Mouse (Mus musculus) CH12.LX (cell line): ENCODE measurements around the gene Hdac4. TPM values are rescaled to one million over a fixed set of nuclear protein-coding genes. Genes with fewer than 3 reads are reported as not detected.

Source experiments
- DNase-seq: peaks from one replicate; pipeline ENCODE4 v3.0.0-alpha.2; 2013; ENCODE audit errors: extremely low read depth
- H3K27ac ChIP-seq: 2 replicates; pipeline ENCODE4 v1.5.1; 2012; ENCODE audit warnings: low read depth, mild to moderate bottlenecking, control low read depth, moderate library complexity; ENCODE audit not compliant: insufficient read depth
- H3K27me3 ChIP-seq: replicated peaks from 2 replicates; pipeline ENCODE3; 2012; ENCODE audit warnings: inconsistent platforms
- H3K36me3 ChIP-seq, 2 experiments: replicated peaks in 1 of 2; 2 replicates each; pipeline versions ENCODE3 to v1.6.1; 2012; ENCODE audit warnings: inconsistent platforms in 1 of 2, low read length in 1 of 2, mild to moderate bottlenecking in 1 of 2, mixed read lengths in 1 of 2, moderate library complexity in 1 of 2; ENCODE audit not compliant: control insufficient read depth in 1 of 2, insufficient read depth in 1 of 2
- H3K4me1 ChIP-seq, 2 experiments: 2 replicates each; pipeline ENCODE4 v1.6.1; 2012; ENCODE audit warnings: inconsistent platforms in 1 of 2, moderate library complexity in 1 of 2; ENCODE audit not compliant: insufficient read depth in 2 of 2, control insufficient read depth in 1 of 2
- H3K4me2 ChIP-seq: 2 replicates; pipeline ENCODE4 v1.6.1; 2012; ENCODE audit warnings: low read depth, mild to moderate bottlenecking, control low read depth; ENCODE audit not compliant: poor library complexity, insufficient read depth, severe bottlenecking
- H3K4me3 ChIP-seq, 3 experiments: fragments of 150-350 bp in 1 of 3; sonication (generic) in 1 of 3; replicated peaks in 1 of 3; 2 replicates each; pipeline versions ENCODE3 to v1.5.1; 2011 to 2012; ENCODE audit warnings: low read depth in 2 of 3, low read length in 2 of 3, mild to moderate bottlenecking in 2 of 3, moderate library complexity in 2 of 3, control low read depth in 1 of 3, improper control_type of control experiment in 1 of 3, inconsistent platforms in 1 of 3, mixed read lengths in 1 of 3; ENCODE audit not compliant: poor library complexity in 1 of 3
- H3K79me2 ChIP-seq: replicated peaks from 2 replicates; pipeline ENCODE4 v1.6.1; 2012; ENCODE audit warnings: mild to moderate bottlenecking, moderate library complexity; ENCODE audit not compliant: control insufficient read depth, poor library complexity, insufficient read depth, severe bottlenecking; ENCODE audit errors: extremely low read depth
- H3K9ac ChIP-seq: 2 replicates; pipeline ENCODE4 v1.6.1; 2012; ENCODE audit warnings: low read depth, mild to moderate bottlenecking, control low read depth, moderate library complexity; ENCODE audit not compliant: insufficient read depth
- H3K9me3 ChIP-seq: replicated peaks from 2 replicates; pipeline ENCODE3; 2012; ENCODE audit warnings: low read length, inconsistent platforms, mixed read lengths
- E2F4 ChIP-seq: IDR thresholded peaks from 2 replicates; pipeline ENCODE4 v1.6.1; 2011; ENCODE audit warnings: low read depth, low read length, improper control_type of control experiment; ENCODE audit not compliant: insufficient replicate concordance
- ELF1 ChIP-seq: IDR thresholded peaks from 2 replicates; pipeline ENCODE4 v1.6.1; 2014; ENCODE audit warnings: low read depth, mild to moderate bottlenecking, inconsistent platforms, low read length, improper control_type of control experiment
- GABPA ChIP-seq: IDR thresholded peaks from 2 replicates; pipeline ENCODE4 v1.6.1; 2012; ENCODE audit warnings: low read depth, low read length, improper control_type of control experiment, inconsistent platforms; ENCODE audit not compliant: insufficient replicate concordance
- HCFC1 ChIP-seq: IDR thresholded peaks from 2 replicates; pipeline ENCODE4 v1.6.1; 2012; ENCODE audit warnings: low read depth, mild to moderate bottlenecking, inconsistent platforms, low read length, improper control_type of control experiment
- JUN ChIP-seq: IDR thresholded peaks from 2 replicates; pipeline ENCODE4 v1.6.1; 2011; ENCODE audit warnings: low read depth, mild to moderate bottlenecking, low read length, improper control_type of control experiment, moderate library complexity; ENCODE audit not compliant: insufficient read depth
- JUND ChIP-seq: conservative IDR thresholded peaks from 2 replicates; pipeline ENCODE4 v1.6.1; 2011; ENCODE audit warnings: low read depth, low read length, improper control_type of control experiment
- KAT2A ChIP-seq: IDR thresholded peaks from 2 replicates; pipeline ENCODE4 v1.6.1; 2012; ENCODE audit warnings: low read length, improper control_type of control experiment, inconsistent platforms; ENCODE audit not compliant: insufficient replicate concordance
- MAFK ChIP-seq: IDR thresholded peaks from 2 replicates; pipeline ENCODE4 v1.6.1; 2011; ENCODE audit warnings: low read length, improper control_type of control experiment; ENCODE audit not compliant: insufficient replicate concordance
- MAX ChIP-seq: IDR thresholded peaks from 2 replicates; pipeline ENCODE4 v1.6.1; 2011; ENCODE audit warnings: low read length, improper control_type of control experiment
- MAZ ChIP-seq: IDR thresholded peaks from 2 replicates; pipeline ENCODE4 v1.6.1; 2012; ENCODE audit warnings: low read depth, mild to moderate bottlenecking, inconsistent platforms, low read length, improper control_type of control experiment, moderate library complexity
- MEF2A ChIP-seq: IDR thresholded peaks from 2 replicates; pipeline ENCODE4 v1.6.1; 2014; ENCODE audit warnings: low read depth, mild to moderate bottlenecking, inconsistent platforms, low read length, improper control_type of control experiment, borderline replicate concordance
- MXI1 ChIP-seq: IDR thresholded peaks from 2 replicates; pipeline ENCODE4 v1.6.1; 2011; ENCODE audit warnings: mild to moderate bottlenecking, low read depth, low read length, improper control_type of control experiment
- MYC ChIP-seq: IDR thresholded peaks from 2 replicates; pipeline ENCODE4 v1.6.1; 2011; ENCODE audit warnings: low read depth, mild to moderate bottlenecking, improper control_type of control experiment, low read length
- NRF1 ChIP-seq: IDR thresholded peaks from 2 replicates; pipeline ENCODE4 v1.6.1; 2014; ENCODE audit warnings: low read depth, mild to moderate bottlenecking, inconsistent platforms, low read length, improper control_type of control experiment, moderate library complexity
- POLR2A ChIP-seq: IDR thresholded peaks from 2 replicates; pipeline ENCODE4 v1.6.1; 2011; ENCODE audit warnings: low read depth, mild to moderate bottlenecking, improper control_type of control experiment, low read length
- POLR2AphosphoS2 ChIP-seq: IDR thresholded peaks from 2 replicates; pipeline ENCODE4 v1.6.1; 2011; ENCODE audit warnings: low read depth, low read length, improper control_type of control experiment
- RAD21 ChIP-seq: IDR thresholded peaks from 2 replicates; pipeline ENCODE4 v1.6.1; 2011; ENCODE audit warnings: low read depth, mild to moderate bottlenecking, low read length, improper control_type of control experiment, moderate library complexity
- SIN3A ChIP-seq: IDR thresholded peaks from 2 replicates; pipeline ENCODE4 v1.6.1; 2012; ENCODE audit warnings: low read length, improper control_type of control experiment, inconsistent platforms
- SMC3 ChIP-seq: IDR thresholded peaks from 2 replicates; pipeline ENCODE4 v1.6.1; 2011; ENCODE audit warnings: low read depth, low read length, improper control_type of control experiment
- TCF12 ChIP-seq: IDR thresholded peaks from 2 replicates; pipeline ENCODE4 v1.6.1; 2014; ENCODE audit warnings: low read depth, mild to moderate bottlenecking, inconsistent platforms, low read length, improper control_type of control experiment
- ZC3H11A ChIP-seq: IDR thresholded peaks from 2 replicates; pipeline ENCODE4 v1.6.1; 2012; ENCODE audit warnings: low read depth, mild to moderate bottlenecking, inconsistent platforms, low read length, improper control_type of control experiment
- ZKSCAN1 ChIP-seq: IDR thresholded peaks from 2 replicates; pipeline ENCODE4 v1.6.1; 2012; ENCODE audit warnings: low read depth, inconsistent platforms, low read length, improper control_type of control experiment, borderline replicate concordance
- dilution Hi-C: fragments of 300-500 bp; cut with MboI; formaldehyde crosslinking; loops from 2 replicates; pipeline ENCODE4 v1.14.3; 2020; ENCODE audit warnings: low sequenced_read_pairs; ENCODE audit not compliant: extremely low pct_unique_long_range_greater_than_20kb, extremely low pct_ligation_motif_present
- in situ Hi-C: fragments of 300-500 bp; cut with MboI; formaldehyde crosslinking; loops from 3 replicates; pipeline ENCODE4 v1.14.3; 2019; ENCODE audit warnings: low sequenced_read_pairs, low pct_ligation_motif_present, low pct_unique_long_range_greater_than_20kb, mixed read lengths
- polyA plus RNA-seq: library from polyadenylated mRNA; unstranded; fragments of >175 nt; gene quantifications from 2 replicates; pipeline ENCODE4 v1.2.1, GENCODE M21; 2012; ENCODE audit warnings: low read depth; ENCODE audit not compliant: insufficient read length
- total RNA-seq, 2 experiments: library from RNA; depleted of rRNA; stranded (reverse); fragments of 300-350 nt in 1 of 2; fragments of >200 nt in 1 of 2; gene quantifications; 2 replicates each; pipeline ENCODE4 v1.2.3; 2012 to 2014

Gene Hdac4
- total and polyA plus RNA-seq, 3 experiments = 2.4 to 6.3 (median 4.3) TPM

DNA sequence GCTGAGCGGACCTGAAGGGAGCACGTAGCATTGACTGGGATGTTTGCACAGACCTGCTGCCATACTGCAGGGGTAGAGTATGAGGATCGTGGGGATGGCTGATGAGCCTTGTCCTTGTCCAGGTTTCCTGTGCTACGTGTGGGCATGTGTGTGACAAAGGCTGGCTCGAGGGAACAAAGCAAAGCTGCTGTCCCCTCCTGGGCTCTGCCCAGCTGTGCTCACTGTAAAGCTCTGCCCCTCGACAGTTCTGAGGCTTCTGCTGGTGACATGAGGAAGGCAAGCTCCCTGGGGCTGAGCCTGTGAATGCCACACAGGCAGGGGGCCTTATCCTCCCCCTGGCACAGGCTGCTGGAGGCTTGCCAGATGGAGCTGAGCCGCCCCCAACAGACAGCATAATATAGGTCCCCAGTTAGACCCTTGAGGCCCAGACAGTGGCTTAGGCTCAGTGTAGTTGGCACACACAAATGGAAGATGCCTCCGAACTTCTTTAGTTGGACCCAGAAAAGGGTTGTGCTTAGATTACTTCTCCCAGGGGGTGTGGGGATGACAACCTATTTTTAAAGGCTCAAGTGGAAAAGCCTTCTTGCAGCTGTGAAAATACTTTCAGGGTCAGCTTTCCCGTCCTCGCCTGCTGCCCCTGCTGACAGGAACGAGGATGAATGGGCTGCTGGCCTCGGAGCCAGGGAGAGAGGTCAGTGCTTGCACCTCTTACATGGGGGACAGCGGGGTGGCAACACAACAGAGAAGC, 16.7 kb upstream of the Hdac4 start:
- peaks cover 29% of the 10 kb centered on the region for H3K27me3 ChIP-seq
- no peak for TF ChIP-seq MAFK
- TF ChIP-seq JUN = no peak
- no peak for TF ChIP-seq RAD21
- TF ChIP-seq E2F4 = no peak
- no peak for TF ChIP-seq SMC3
- TF ChIP-seq ZKSCAN1 = no peak
- no peak for TF ChIP-seq ZC3H11A
- no peak for TF ChIP-seq ELF1
- no peak for TF ChIP-seq NRF1
- no peak for TF ChIP-seq MEF2A
- TF ChIP-seq POLR2AphosphoS2 = no peak
- no peak for TF ChIP-seq MAZ
- no peak for TF ChIP-seq GABPA
- no peak for TF ChIP-seq MYC
- no peak for TF ChIP-seq HCFC1
- no peak for TF ChIP-seq MXI1
- no peak for TF ChIP-seq MAX
- TF ChIP-seq POLR2A = no peak
- TF ChIP-seq JUND = no peak
- no peak overlapping the region for H3K27ac ChIP-seq
- no peaks in the 10 kb centered on the region for H3K79me2 ChIP-seq
- peaks cover 6 to 22% of the 10 kb centered on the region in 2 experiments for H3K4me1 ChIP-seq
- dilution Hi-C loops (no loop called here), in situ Hi-C loops (no loop called here)
- no peaks in the 10 kb centered on the region for H3K36me3 ChIP-seq
- no peak overlapping the region for H3K4me3 ChIP-seq
- no peak overlapping the region for H3K9ac ChIP-seq
- H3K4me2 ChIP-seq = no peak overlapping the region
- peaks cover 7% of the 10 kb centered on the region for H3K9me3 ChIP-seq
- no peak for DNase-seq

GRCm38 (mm10) chr1:92202639-92203352, 7.3 kb upstream of the Hdac4 start:
- no peak overlapping the region for H3K4me3 ChIP-seq
- in situ Hi-C loops (no loop called here), dilution Hi-C loops (no loop called here)
- no peaks in the 10 kb centered on the region for H3K4me1 ChIP-seq
- peaks cover 11% of the 10 kb centered on the region for H3K27me3 ChIP-seq
- H3K27ac ChIP-seq = no peak overlapping the region
- H3K9ac ChIP-seq = no peak overlapping the region
- no peak for DNase-seq
- no peaks in the 10 kb centered on the region for H3K36me3 ChIP-seq
- no peaks in the 10 kb centered on the region for H3K79me2 ChIP-seq
- TF ChIP-seq ZKSCAN1 (no peak), MXI1 (no peak), MAFK (no peak), TCF12 (no peak), KAT2A (no peak), SMC3 (no peak), SIN3A (no peak), E2F4 (no peak)
- no peaks in the 10 kb centered on the region for H3K9me3 ChIP-seq
- H3K4me2 ChIP-seq = no peak overlapping the region
